Mouse (Mus musculus) testis, adult 2 months (tissue): Measurements from ENCODE around the gene Vcam1. TPM values are rescaled to one million over a fixed set of nuclear protein-coding genes. Genes with fewer than 3 reads are reported as not detected.

ENCODE experiments used
- H3K27ac ChIP-seq: fragments of 200-500 bp; 2 replicates; pipeline ENCODE4 v1.5.1; 2012; ENCODE audit warnings: low read depth, low read length; ENCODE audit not compliant: control insufficient read depth, insufficient read depth
- H3K27me3 ChIP-seq: fragments of 200-500 bp; 2 replicates; pipeline ENCODE4 v1.6.1; 2012; ENCODE audit warnings: mild to moderate bottlenecking, low read length, moderate library complexity; ENCODE audit not compliant: control insufficient read depth, insufficient read depth
- H3K36me3 ChIP-seq: fragments of 200-500 bp; 2 replicates; pipeline ENCODE4 v1.6.1; 2012; ENCODE audit warnings: mild to moderate bottlenecking, low read length; ENCODE audit not compliant: control insufficient read depth, insufficient read depth
- H3K4me1 ChIP-seq: fragments of 200-500 bp; 2 replicates; pipeline ENCODE4 v1.6.1; 2012; ENCODE audit warnings: low read length; ENCODE audit not compliant: control insufficient read depth, insufficient read depth
- H3K4me3 ChIP-seq: fragments of 200-500 bp; 2 replicates; pipeline ENCODE4 v1.5.1; 2012; ENCODE audit warnings: low read depth, mild to moderate bottlenecking, low read length, moderate library complexity, mixed read lengths; ENCODE audit not compliant: control insufficient read depth
- CTCF ChIP-seq: fragments of 200-500 bp; IDR thresholded peaks from 2 replicates; pipeline ENCODE4 v1.5.1; 2012; ENCODE audit warnings: low read depth, mild to moderate bottlenecking, inconsistent platforms, low read length, moderate library complexity; ENCODE audit not compliant: control insufficient read depth, insufficient read depth, insufficient replicate concordance
- POLR2A ChIP-seq: fragments of 200-500 bp; IDR thresholded peaks from 2 replicates; pipeline ENCODE4 v1.6.1; 2012; ENCODE audit warnings: low read depth, mild to moderate bottlenecking, inconsistent platforms, low read length, moderate library complexity; ENCODE audit not compliant: control insufficient read depth
- polyA plus RNA-seq: library from polyadenylated mRNA; depleted of rRNA; stranded (reverse); fragments of >200 nt; gene quantifications from 2 replicates; pipeline ENCODE4 v1.2.3, GENCODE M21; 2012

Vcam1 gene
- polyA plus RNA-seq, 1 experiment, result 39.0 TPM

GRCm38 (mm10) chr3:116117046-116117445, 12.4 kb downstream of the Vcam1 start:
- Histone ChIP-seq H3K4me1 (peaks cover 3% of the 10 kb centered on the region), H3K27me3 (no peaks in the 10 kb centered on the region), H3K36me3 (no peaks in the 10 kb centered on the region), H3K27ac (no peak overlapping the region), H3K4me3 (no peak overlapping the region)
- TF ChIP-seq CTCF, result no peak
- TF ChIP-seq POLR2A, result no peak

DNA sequence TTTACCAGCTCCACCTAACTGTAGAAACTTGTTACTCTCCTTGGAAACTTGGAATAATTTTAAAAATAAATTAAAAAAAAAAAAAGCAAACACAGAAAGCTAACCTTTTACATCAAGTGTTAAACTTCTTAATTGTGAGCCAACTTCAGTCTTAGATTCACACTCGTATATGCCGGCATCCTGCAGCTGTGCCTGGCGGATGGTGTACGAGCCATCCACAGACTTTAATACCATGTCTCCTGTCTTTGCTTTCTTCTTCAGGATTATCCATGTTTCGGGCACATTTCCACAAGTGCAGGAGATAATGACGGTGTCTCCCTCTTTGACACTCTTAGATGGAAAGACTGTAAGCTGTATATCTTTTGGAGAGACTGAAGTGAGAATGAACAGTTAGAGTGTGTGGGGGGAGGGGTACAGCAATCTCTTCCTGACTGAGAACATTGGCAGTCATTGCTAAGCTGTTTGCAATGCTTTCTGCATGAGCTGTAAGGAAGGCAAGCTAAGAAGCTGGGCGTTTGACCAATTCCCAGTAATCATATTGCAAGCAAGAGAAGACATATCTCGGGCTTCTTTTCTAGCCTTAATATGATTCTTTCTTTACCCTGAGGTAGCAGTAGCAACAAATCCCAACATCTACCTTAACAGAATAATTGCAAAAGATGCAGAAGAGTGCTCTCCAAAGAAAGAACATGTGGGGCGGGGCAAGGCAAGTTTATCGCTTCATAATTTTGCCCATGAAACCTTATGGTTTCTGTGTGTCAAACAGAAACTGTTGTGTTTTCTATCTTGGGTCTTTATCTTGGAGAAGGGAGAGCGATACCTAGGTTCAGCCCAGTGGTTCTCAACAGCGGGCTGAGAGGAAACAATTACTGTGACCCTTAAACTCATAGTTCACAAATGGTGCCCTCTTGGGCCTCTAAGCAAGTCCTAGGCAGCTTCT, 15.0 kb downstream of the Vcam1 start:
- H3K4me3 ChIP-seq, result no peak overlapping the region
- TF ChIP-seq POLR2A, result no peak
- no peak for TF ChIP-seq CTCF
- H3K36me3 ChIP-seq, result no peaks in the 10 kb centered on the region
- H3K27me3 ChIP-seq, result no peaks in the 10 kb centered on the region
- H3K27ac ChIP-seq, result no peak overlapping the region; the same call in 1 of the 2 replicates
- H3K4me1 ChIP-seq, result peaks cover 2% of the 10 kb centered on the region

DNA sequence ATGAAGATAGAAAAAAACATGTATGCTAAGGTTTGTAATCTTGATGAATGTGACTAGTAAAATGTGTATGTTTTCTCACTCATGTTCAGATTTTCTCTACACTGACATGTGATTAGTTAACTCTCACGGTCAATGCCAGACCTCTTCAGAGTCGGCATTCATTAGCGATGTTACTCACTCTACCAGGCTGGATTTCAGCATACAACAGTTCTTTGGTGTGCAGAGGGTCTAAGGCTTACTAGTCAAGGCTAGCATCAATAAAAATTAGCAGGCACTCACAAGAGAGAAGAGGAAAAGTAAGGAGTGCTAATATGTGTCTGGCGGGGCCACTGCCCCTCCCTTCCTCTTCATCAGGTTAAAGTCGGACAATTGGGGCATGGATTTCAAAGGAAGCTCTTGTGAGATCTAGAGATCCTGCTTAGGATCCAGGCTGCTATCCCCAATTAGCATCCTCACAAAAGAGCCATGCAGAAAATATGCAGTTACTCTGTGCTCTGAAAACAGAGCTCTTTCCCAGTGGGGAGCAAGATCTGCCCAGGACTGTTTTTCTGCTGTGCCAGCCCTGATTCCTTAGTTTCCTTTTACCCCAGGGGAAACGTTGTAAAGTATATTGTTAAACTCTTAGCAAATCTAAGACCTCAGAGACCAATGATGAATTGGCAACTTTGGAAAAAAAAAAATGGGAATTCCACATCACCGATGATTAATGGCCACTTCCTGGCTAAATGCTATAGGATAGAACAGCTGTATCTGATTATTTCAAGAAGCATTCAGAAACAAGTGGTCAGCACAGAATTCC, 15.8 kb downstream of the Vcam1 start:
- Histone ChIP-seq H3K27me3 (no peaks in the 10 kb centered on the region), H3K4me1 (no peaks in the 10 kb centered on the region), H3K27ac (no peak overlapping the region), H3K4me3 (no peak overlapping the region), H3K36me3 (no peaks in the 10 kb centered on the region)
- TF ChIP-seq POLR2A (no peak), CTCF (no peak)

DNA sequence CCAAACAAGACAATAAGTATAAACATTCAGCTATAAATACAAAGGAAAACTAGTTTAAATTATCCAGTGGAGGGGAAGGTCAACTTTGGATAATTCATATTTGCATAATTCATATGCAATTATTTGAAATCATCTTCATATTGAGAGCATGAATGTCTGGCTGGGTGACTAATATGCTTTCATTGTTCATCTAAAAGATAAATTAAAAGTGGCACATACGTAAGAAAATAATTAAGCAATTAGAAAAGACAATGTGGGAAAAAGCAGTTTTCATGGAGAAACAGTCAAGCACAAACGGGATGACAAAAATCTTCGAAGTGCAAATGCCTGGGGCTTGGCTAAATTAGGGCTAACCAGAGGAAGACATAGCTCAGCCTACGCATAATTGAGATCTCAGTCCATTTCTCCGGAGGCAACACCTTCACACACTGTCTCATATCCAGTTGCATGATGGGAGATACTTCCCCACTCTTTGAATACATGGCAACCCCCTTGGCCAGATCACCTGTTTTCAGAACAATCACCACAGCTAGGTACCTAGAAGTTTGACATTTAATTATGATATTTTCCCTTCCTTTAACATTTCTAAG, 16.6 kb downstream of the Vcam1 start:
- H3K4me1 ChIP-seq, result no peaks in the 10 kb centered on the region
- TF ChIP-seq POLR2A (no peak), CTCF (no peak)
- no peak overlapping the region for H3K4me3 ChIP-seq
- H3K27ac ChIP-seq, result no peak overlapping the region
- no peaks in the 10 kb centered on the region for H3K36me3 ChIP-seq
- no peaks in the 10 kb centered on the region for H3K27me3 ChIP-seq

GRCm38 (mm10) chr3:116105713-116106112, 23.8 kb downstream of the Vcam1 start:
- Histone ChIP-seq H3K4me1 (no peaks in the 10 kb centered on the region), H3K36me3 (no peaks in the 10 kb centered on the region), H3K27ac (no peak overlapping the region), H3K4me3 (no peak overlapping the region), H3K27me3 (no peaks in the 10 kb centered on the region)
- TF ChIP-seq POLR2A (no peak), CTCF (no peak)

GRCm38 (mm10) chr3:116104866-116105647, 24.4 kb downstream of the Vcam1 start:
- H3K27ac ChIP-seq, result no peak overlapping the region
- H3K4me3 ChIP-seq, result no peak overlapping the region
- no peaks in the 10 kb centered on the region for H3K27me3 ChIP-seq
- no peaks in the 10 kb centered on the region for H3K36me3 ChIP-seq
- TF ChIP-seq CTCF, result no peak
- TF ChIP-seq POLR2A, result no peak
- H3K4me1 ChIP-seq, result no peaks in the 10 kb centered on the region

DNA sequence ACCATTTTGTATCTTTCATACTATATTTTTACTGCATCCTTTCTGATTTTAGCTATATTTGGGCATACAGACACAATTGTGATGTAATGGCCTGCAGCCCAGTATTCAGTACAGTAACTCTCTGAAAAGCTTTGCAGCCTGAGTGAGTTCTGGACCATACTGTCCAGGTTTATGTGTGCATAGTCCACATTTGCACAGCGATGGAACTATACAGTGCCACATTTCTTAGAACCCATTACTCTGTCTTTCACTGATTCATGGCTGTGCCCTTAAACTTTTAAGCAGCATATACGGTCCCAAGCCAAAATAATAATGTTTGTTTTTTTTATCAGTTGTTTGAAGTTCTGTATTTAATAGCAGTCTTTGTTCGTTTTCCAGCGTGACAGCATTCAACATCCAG, 25.2 kb downstream of the Vcam1 start:
- H3K27ac ChIP-seq, result no peak overlapping the region
- H3K4me1 ChIP-seq, result no peaks in the 10 kb centered on the region
- TF ChIP-seq CTCF, result no peak
- TF ChIP-seq POLR2A, result no peak

More for the DNA sequence above, 25.2 kb downstream of the Vcam1 start:
- Histone ChIP-seq H3K27me3 (no peaks in the 10 kb centered on the region), H3K36me3 (no peaks in the 10 kb centered on the region), H3K4me3 (no peak overlapping the region)
